In genomic region chr19:5688200-5689087, GRCm38 (mm10) we compare ENCODE assay signal across 8 mouse cellular contexts. TPM values are rescaled to one million over a fixed set of nuclear protein-coding genes. Genes with fewer than 3 reads are reported as not detected.
DNase-seq lines count a peak whose midpoint lies in the region; ATAC-seq and TF ChIP-seq lines count a peak whose summit lies in the region.

Gene Map3k11 (plus strand): TSS chr19:5688742.
Gene Pcnx3 (minus strand): TSS chr19:5688908.

- H3K9me3 ChIP-seq in kidney, embryonic 14.5 days (ENCODE audit: control insufficient read depth, low read length) = no peaks in the 10 kb centered on the region
- no peaks in the 10 kb centered on the region for H3K9me3 ChIP-seq in limb, embryonic 15.5 days

- H3K4me2 ChIP-seq in kidney, embryonic 14.5 days (replicated peaks; ENCODE audit: low read depth, low read length) = peak within 1 kb of the TSS; percentile 97
- H3K4me2 ChIP-seq in limb, embryonic 15.5 days = peak within 1 kb of the TSS; percentile 100

- peak; percentile 94 for ATAC-seq in kidney, embryonic 14.5 days (ENCODE audit: low FRiP score, low TSS enrichment)
- ATAC-seq in limb, embryonic 15.5 days (ENCODE audit: insufficient number of reproducible peaks, low FRiP score, low TSS enrichment, low read depth) = peak; percentile 92

- peak within 1 kb of the TSS; percentile 78 for H3K27ac ChIP-seq in bone marrow macrophage, adult 2 months (ENCODE audit: insufficient read depth, low read depth, low read length)
- H3K27ac ChIP-seq in embryonic fibroblast, embryonic 13.5 days (ENCODE audit: insufficient read depth, low read length) = peak within 1 kb of the TSS; percentile 92
- H3K27ac ChIP-seq in kidney, embryonic 14.5 days (ENCODE audit: low read depth, low read length) = peak within 1 kb of the TSS; percentile 78
- peak within 1 kb of the TSS; percentile 97 for H3K27ac ChIP-seq in limb, embryonic 15.5 days

- H3K36me3 ChIP-seq in kidney, embryonic 14.5 days (ENCODE audit: control insufficient read depth, insufficient read depth, low read length) = peaks cover 59% of the 10 kb centered on the region
- peaks cover 47% of the 10 kb centered on the region for H3K36me3 ChIP-seq in limb, embryonic 15.5 days

- WGBS in kidney, embryonic 14.5 days = under 1% methylated on average over 69 of the region's 69 CpGs
- WGBS in limb, embryonic 15.5 days = under 1% methylated on average over 69 of the region's 69 CpGs

- peak; percentile 99 for DNase-seq in A20 (ENCODE audit: low read depth, low spot score)
- peak; percentile 97 to 99 for DNase-seq in heart, adult 9 months (ENCODE audit: low spot score in 2 of 2)
- peak; percentile 93 to 94 for DNase-seq in monocyte, adult 2 months (ENCODE audit: low read depth in 1 of 2, low spot score in 2 of 2)
- DNase-seq in spleen, postnatal 36 days (ENCODE audit: low spot score in 2 of 2) = peak; percentile 96 to 97

- no peaks in the 10 kb centered on the region for H3K27me3 ChIP-seq in kidney, embryonic 14.5 days (ENCODE audit: control insufficient read depth, insufficient read depth, low read length)
- H3K27me3 ChIP-seq in limb, embryonic 15.5 days = no peaks in the 10 kb centered on the region

- H3K9ac ChIP-seq in kidney, embryonic 14.5 days (ENCODE audit: low read depth, low read length) = peak within 1 kb of the TSS; percentile 87
- peak within 1 kb of the TSS; percentile 85 for H3K9ac ChIP-seq in limb, embryonic 15.5 days

- TF ChIP-seq CTCF in bone marrow macrophage, adult 2 months (IDR thresholded peaks at IDR 0.05; ENCODE audit: low read depth, low read length) = no peak
- TF ChIP-seq CTCF in embryonic fibroblast, embryonic 13.5 days (IDR thresholded peaks at IDR 0.05; ENCODE audit: borderline replicate concordance, insufficient read depth, low read length) = no peak

- no peak for TF ChIP-seq POLR2A in bone marrow macrophage, adult 2 months (IDR thresholded peaks at IDR 0.05; ENCODE audit: borderline replicate concordance, low read depth, low read length)
- peak; percentile 54; the same call in 1 of the 2 replicates for TF ChIP-seq POLR2A in embryonic fibroblast, embryonic 13.5 days (IDR thresholded peaks at IDR 0.05; ENCODE audit: low read depth, low read length)

- peaks cover 7% of the 10 kb centered on the region for H3K4me1 ChIP-seq in bone marrow macrophage, adult 2 months (ENCODE audit: control insufficient read depth, insufficient read depth, low read length)
- H3K4me1 ChIP-seq in embryonic fibroblast, embryonic 13.5 days (ENCODE audit: control insufficient read depth, insufficient read depth, low read length) = peaks cover 7% of the 10 kb centered on the region; the same call in 1 of the 2 replicates
- H3K4me1 ChIP-seq in kidney, embryonic 14.5 days (ENCODE audit: control insufficient read depth, insufficient read depth, low read length) = peaks cover 37% of the 10 kb centered on the region
- H3K4me1 ChIP-seq in limb, embryonic 15.5 days = peaks cover 49% of the 10 kb centered on the region

- H3K4me3 ChIP-seq in bone marrow macrophage, adult 2 months (ENCODE audit: insufficient read depth, low read length) = peak within 1 kb of the TSS; percentile 66
- H3K4me3 ChIP-seq in embryonic fibroblast, embryonic 13.5 days (ENCODE audit: insufficient read depth, low read length) = peak within 1 kb of the TSS; percentile 86
- peak within 1 kb of the TSS; percentile 96 for H3K4me3 ChIP-seq in kidney, embryonic 14.5 days (ENCODE audit: low read length)
- peak within 1 kb of the TSS; percentile 88 for H3K4me3 ChIP-seq in limb, embryonic 15.5 days

RNA-seq across cellular contexts. Expression of gene Map3k11, which starts in this region (rescaled TPM):
- 79.9 and 99.1 TPM in 2 replicates for polyA plus RNA-seq in bone marrow macrophage, adult 2 months (2012; ENCODE audit: insufficient read depth, insufficient read length, missing spikeins)
- polyA plus RNA-seq in embryonic fibroblast, embryonic 13.5 days (2011; ENCODE audit: insufficient read length, low read depth, missing spikeins) = 9.3 and 14.2 TPM in 2 replicates
- polyA plus RNA-seq in kidney, embryonic 14.5 days (2014; fragmentation: Nextera tagmentation; extraction: Ambion mirVana) = 26.8 and 33.6 TPM in 2 replicates
- 22.7 and 24.9 TPM in 2 replicates for polyA plus RNA-seq in limb, embryonic 15.5 days (2015; fragmentation: Nextera tagmentation; extraction: Ambion mirVana)

RNA-seq across cellular contexts. Expression of gene Pcnx3, which starts in this region (rescaled TPM):
- 43.3 and 54.9 TPM in 2 replicates for polyA plus RNA-seq in bone marrow macrophage, adult 2 months (2012; ENCODE audit: insufficient read depth, insufficient read length, missing spikeins)
- 43.0 and 48.4 TPM in 2 replicates for polyA plus RNA-seq in embryonic fibroblast, embryonic 13.5 days (2011; ENCODE audit: insufficient read length, low read depth, missing spikeins)
- 31.2 and 35.4 TPM in 2 replicates for polyA plus RNA-seq in kidney, embryonic 14.5 days (2014; fragmentation: Nextera tagmentation; extraction: Ambion mirVana)
- polyA plus RNA-seq in limb, embryonic 15.5 days (2015; fragmentation: Nextera tagmentation; extraction: Ambion mirVana) = 18.5 and 20.9 TPM in 2 replicates

Comparison
In these comparisons a context has a peak if more than half of its experiments do, and no peak if none do; other contexts are left out.
1. Peak in every context shown above with its lines: DNase-seq, ATAC-seq, H3K4me3 ChIP-seq and H3K27ac ChIP-seq.